Mouse (Mus musculus) forebrain, embryonic 10.5 days (tissue): ENCODE results near the gene Kcnip4. TPM values are rescaled to one million over a fixed set of nuclear protein-coding genes. Genes with fewer than 3 reads are reported as not detected.

ENCODE experiments used
- DNase-seq: peaks from one replicate; pipeline ENCODE4 v3.0.0-alpha.2; 2017; ENCODE audit warnings: low spot score; ENCODE audit errors: extremely low spot score
- H3K27ac ChIP-seq: fragments of 300-500 bp; sonication (generic); 2 replicates; pipeline ENCODE4 v1.5.1; 2016; ENCODE audit warnings: mild to moderate bottlenecking
- H3K27me3 ChIP-seq: fragments of 300-500 bp; sonication (generic); 2 replicates; pipeline ENCODE4 v1.6.1; 2016; ENCODE audit warnings: mild to moderate bottlenecking; ENCODE audit not compliant: poor library complexity, severe bottlenecking
- H3K36me3 ChIP-seq: fragments of 300-500 bp; sonication (generic); replicated peaks from 2 replicates; pipeline ENCODE4 v1.6.1; 2016; ENCODE audit warnings: mild to moderate bottlenecking, moderate library complexity
- H3K4me1 ChIP-seq: fragments of 300-500 bp; sonication (generic); 2 replicates; pipeline ENCODE4 v1.6.1; 2016
- H3K4me3 ChIP-seq: fragments of 300-500 bp; sonication (generic); 2 replicates; pipeline ENCODE4 v1.5.1; 2016; ENCODE audit warnings: mild to moderate bottlenecking, moderate library complexity
- H3K9me3 ChIP-seq: fragments of 300-500 bp; sonication (generic); 2 replicates; pipeline ENCODE4 v1.6.1; 2016; ENCODE audit warnings: mild to moderate bottlenecking, moderate library complexity
- WGBS: fragments of 180-500 bp; shearing (Covaris S2); methylation state at CpG from one replicate; pipeline ENCODE4 v1.1.7; 2016; 5-methylcytosine and 5-hydroxymethylcytosine counted together
- polyA plus RNA-seq: library from polyadenylated mRNA; unstranded; fragments of >200 nt; fragmentation: Nextera tagmentation; extraction: Ambion mirVana; gene quantifications from 2 replicates; pipeline ENCODE4 v1.2.1, GENCODE M21; 2016

The Kcnip4 gene
- polyA plus RNA-seq, 1 experiment from 2014 or later, result 1.0 TPM

- 75% methylated on average over 5 of the region's 5 CpGs for WGBS
- Histone ChIP-seq H3K9me3 (no peaks in the 10 kb centered on the region), H3K4me1 (no peaks in the 10 kb centered on the region), H3K27ac (no peak overlapping the region), H3K4me3 (no peak overlapping the region), H3K27me3 (no peaks in the 10 kb centered on the region), H3K36me3 (no peaks in the 10 kb centered on the region)
- no peak for DNase-seq
These were observed 176.2 kb downstream of the Kcnip4 start for GRCm38 (mm10) chr5:49348511-49348910.

GRCm38 (mm10) chr5:49344606-49345005 is 180.1 kb downstream of the Kcnip4 start:
- Histone ChIP-seq H3K27me3 (no peaks in the 10 kb centered on the region), H3K9me3 (no peaks in the 10 kb centered on the region), H3K27ac (no peak overlapping the region), H3K36me3 (no peaks in the 10 kb centered on the region), H3K4me1 (no peaks in the 10 kb centered on the region), H3K4me3 (no peak overlapping the region)
- 72% methylated on average over 1 of the region's 1 CpGs for WGBS
- no peak for DNase-seq

- peaks cover 8% of the 10 kb centered on the region for H3K4me1 ChIP-seq
- no peak overlapping the region for H3K27ac ChIP-seq
- no peaks in the 10 kb centered on the region for H3K27me3 ChIP-seq
- no peak overlapping the region for H3K4me3 ChIP-seq
- no peaks in the 10 kb centered on the region for H3K36me3 ChIP-seq
- DNase-seq, result no peak
- no peaks in the 10 kb centered on the region for H3K9me3 ChIP-seq
- 70% methylated on average over 2 of the region's 2 CpGs for WGBS
These were observed 187.5 kb downstream of the Kcnip4 start for GRCm38 (mm10) chr5:49337164-49337563.

- Histone ChIP-seq H3K9me3 (no peaks in the 10 kb centered on the region), H3K4me1 (peaks cover 11% of the 10 kb centered on the region), H3K4me3 (no peak overlapping the region), H3K27ac (no peak overlapping the region), H3K27me3 (no peaks in the 10 kb centered on the region), H3K36me3 (no peaks in the 10 kb centered on the region)
- no peak for DNase-seq
- 88% methylated on average over 2 of the region's 2 CpGs for WGBS
These were observed 191.6 kb downstream of the Kcnip4 start for GRCm38 (mm10) chr5:49333063-49333462.

- Histone ChIP-seq H3K4me1 (0 out of 2 replicates have a peak, but pooled peaks cover 3% of the 10 kb centered on the region), H3K27me3 (no peaks in the 10 kb centered on the region), H3K4me3 (no peak overlapping the region), H3K36me3 (no peaks in the 10 kb centered on the region), H3K9me3 (no peaks in the 10 kb centered on the region), H3K27ac (no peak overlapping the region)
- no peak for DNase-seq
- 100% methylated on average over 1 of the region's 1 CpGs for WGBS
These were observed 195.7 kb downstream of the Kcnip4 start for GRCm38 (mm10) chr5:49329023-49329422.

GRCm38 (mm10) chr5:49318661-49319060 is 206.0 kb downstream of the Kcnip4 start:
- H3K9me3 ChIP-seq, result no peaks in the 10 kb centered on the region
- no peak for DNase-seq
- no peaks in the 10 kb centered on the region for H3K36me3 ChIP-seq
- H3K4me1 ChIP-seq, result no peaks in the 10 kb centered on the region
- no peaks in the 10 kb centered on the region for H3K27me3 ChIP-seq
- H3K4me3 ChIP-seq, result no peak overlapping the region
- H3K27ac ChIP-seq, result no peak overlapping the region

GRCm38 (mm10) chr5:49317869-49318268 is 206.8 kb downstream of the Kcnip4 start:
- no peak overlapping the region for H3K27ac ChIP-seq
- H3K27me3 ChIP-seq, result no peaks in the 10 kb centered on the region
- WGBS, result 92% methylated on average over 2 of the region's 2 CpGs
- no peaks in the 10 kb centered on the region for H3K36me3 ChIP-seq
- no peaks in the 10 kb centered on the region for H3K4me1 ChIP-seq
- H3K9me3 ChIP-seq, result no peaks in the 10 kb centered on the region
- H3K4me3 ChIP-seq, result no peak overlapping the region
- DNase-seq, result no peak

GRCm38 (mm10) chr5:49306796-49307195 is 217.9 kb downstream of the Kcnip4 start:
- 91% methylated on average over 1 of the region's 1 CpGs for WGBS
- Histone ChIP-seq H3K4me1 (no peaks in the 10 kb centered on the region), H3K27ac (no peak overlapping the region), H3K9me3 (no peaks in the 10 kb centered on the region), H3K36me3 (no peaks in the 10 kb centered on the region), H3K27me3 (no peaks in the 10 kb centered on the region), H3K4me3 (no peak overlapping the region)
- DNase-seq, result no peak

GRCm38 (mm10) chr5:49305321-49305720 is 219.4 kb downstream of the Kcnip4 start:
- 77% methylated on average over 2 of the region's 2 CpGs for WGBS
- Histone ChIP-seq H3K4me3 (no peak overlapping the region), H3K4me1 (no peaks in the 10 kb centered on the region), H3K27ac (no peak overlapping the region), H3K27me3 (no peaks in the 10 kb centered on the region), H3K36me3 (no peaks in the 10 kb centered on the region), H3K9me3 (no peaks in the 10 kb centered on the region)
- no peak for DNase-seq

GRCm38 (mm10) chr5:49298654-49299053 is 226.1 kb downstream of the Kcnip4 start:
- no peaks in the 10 kb centered on the region for H3K27me3 ChIP-seq
- no peaks in the 10 kb centered on the region for H3K9me3 ChIP-seq
- no peak for DNase-seq
- H3K4me3 ChIP-seq, result no peak overlapping the region
- H3K4me1 ChIP-seq, result no peaks in the 10 kb centered on the region
- H3K36me3 ChIP-seq, result no peaks in the 10 kb centered on the region
- WGBS, result 80% methylated on average over 4 of the region's 4 CpGs
- no peak overlapping the region for H3K27ac ChIP-seq

GRCm38 (mm10) chr5:49292421-49292820 is 232.3 kb downstream of the Kcnip4 start:
- Histone ChIP-seq H3K27ac (no peak overlapping the region), H3K4me1 (no peaks in the 10 kb centered on the region), H3K4me3 (no peak overlapping the region), H3K9me3 (no peaks in the 10 kb centered on the region), H3K36me3 (no peaks in the 10 kb centered on the region), H3K27me3 (no peaks in the 10 kb centered on the region)
- 90% methylated on average over 2 of the region's 2 CpGs for WGBS
- DNase-seq, result no peak

GRCm38 (mm10) chr5:49291801-49292200 is 232.9 kb downstream of the Kcnip4 start:
- 88% methylated on average over 3 of the region's 3 CpGs for WGBS
- Histone ChIP-seq H3K9me3 (no peaks in the 10 kb centered on the region), H3K4me3 (no peak overlapping the region), H3K4me1 (no peaks in the 10 kb centered on the region), H3K36me3 (no peaks in the 10 kb centered on the region), H3K27me3 (no peaks in the 10 kb centered on the region), H3K27ac (no peak overlapping the region)
- DNase-seq, result no peak

- H3K27ac ChIP-seq, result peak overlapping the region; percentile 68; the same call in 1 of the 2 replicates
- WGBS, result 16% methylated on average over 12 of the region's 12 CpGs
- H3K36me3 ChIP-seq, result no peaks in the 10 kb centered on the region
- peak; percentile 18 for DNase-seq
- peak overlapping the region; percentile 40 for H3K4me3 ChIP-seq
- H3K9me3 ChIP-seq, result no peaks in the 10 kb centered on the region
- no peaks in the 10 kb centered on the region for H3K27me3 ChIP-seq
- peaks cover 18% of the 10 kb centered on the region for H3K4me1 ChIP-seq
These were observed 239.1 kb downstream of the Kcnip4 start for GRCm38 (mm10) chr5:49285455-49286135.

- Histone ChIP-seq H3K36me3 (no peaks in the 10 kb centered on the region), H3K9me3 (no peaks in the 10 kb centered on the region), H3K27ac (0 out of 2 replicates have a peak overlapping the region, but pooled peaks have one; percentile 68), H3K4me3 (peak overlapping the region; percentile 40; the same call in 1 of the 2 replicates), H3K4me1 (peaks cover 18% of the 10 kb centered on the region), H3K27me3 (no peaks in the 10 kb centered on the region)
- no peak for DNase-seq
- whole genome bisulfite sequencing, result 25% methylated on average over 6 of the region's 6 CpGs
These were observed 239.9 kb downstream of the Kcnip4 start for GRCm38 (mm10) chr5:49284776-49285175.
